Mouse (Mus musculus): ENCODE results near the gene Mylip. TPM values are rescaled to one million over a fixed set of nuclear protein-coding genes. Genes with fewer than 3 reads are reported as not detected.

The Mylip gene
- total and polyA plus RNA-seq, 3 experiments: 0.13 TPM; not detected in 2

- Histone ChIP-seq H3K4me3 (replicated peaks in 1 of 3; ENCODE audit: low read depth in 2 of 3, low read length in 2 of 3, poor library complexity in 1 of 3) (no peak overlapping the region), H3K4me2 (ENCODE audit: insufficient read depth, low read depth, poor library complexity, severe bottlenecking) (no peak overlapping the region), H3K27me3 (replicated peaks) (no peaks in the 10 kb centered on the region), H3K27ac (ENCODE audit: insufficient read depth, low read depth) (no peak overlapping the region), H3K9ac (ENCODE audit: insufficient read depth, low read depth) (no peak overlapping the region), H3K36me3 (replicated peaks in 1 of 2; ENCODE audit: control insufficient read depth in 1 of 2, insufficient read depth in 1 of 2, low read length in 1 of 2) (no peaks in the 10 kb centered on the region), H3K9me3 (replicated peaks; ENCODE audit: low read length) (no peaks in the 10 kb centered on the region), H3K79me2 (replicated peaks; ENCODE audit: control insufficient read depth, extremely low read depth, insufficient read depth, poor library complexity, severe bottlenecking) (no peaks in the 10 kb centered on the region), H3K4me1 (ENCODE audit: control insufficient read depth in 1 of 2, insufficient read depth in 2 of 2) (peaks cover 0 to 13% of the 10 kb centered on the region in 2 experiments; a peak in 2 of 4 replicates)
- no peak for TF ChIP-seq JUND (conservative IDR thresholded peaks at IDR 0.05; ENCODE audit: low read depth, low read length)
- TF ChIP-seq IRF4 (IDR thresholded peaks at IDR 0.05; ENCODE audit: low read depth, low read length): no peak
- TF ChIP-seq TCF12 (IDR thresholded peaks at IDR 0.05; ENCODE audit: low read depth, low read length): no peak
- no peak for TF ChIP-seq ZKSCAN1 (IDR thresholded peaks at IDR 0.05; ENCODE audit: borderline replicate concordance, low read depth, low read length)
- no peak for TF ChIP-seq CTCF (conservative IDR thresholded peaks at IDR 0.05 in 1 of 2, IDR thresholded peaks at IDR 0.05 in 1 of 2; ENCODE audit: low read depth in 2 of 2, low read length in 2 of 2)
- TF ChIP-seq HCFC1 (IDR thresholded peaks at IDR 0.05; ENCODE audit: low read depth, low read length): no peak
- TF ChIP-seq MXI1 (IDR thresholded peaks at IDR 0.05; ENCODE audit: low read depth, low read length): no peak
- no peak for TF ChIP-seq RAD21 (IDR thresholded peaks at IDR 0.05; ENCODE audit: low read depth, low read length)
- TF ChIP-seq ELF1 (IDR thresholded peaks at IDR 0.05; ENCODE audit: low read depth, low read length): no peak
- TF ChIP-seq GABPA (IDR thresholded peaks at IDR 0.05; ENCODE audit: insufficient replicate concordance, low read depth, low read length): no peak
- TF ChIP-seq POLR2A (IDR thresholded peaks at IDR 0.05; ENCODE audit: low read depth, low read length): no peak
- TF ChIP-seq POLR2AphosphoS2 (IDR thresholded peaks at IDR 0.05; ENCODE audit: low read depth, low read length): no peak
- TF ChIP-seq KAT2A (IDR thresholded peaks at IDR 0.05; ENCODE audit: insufficient replicate concordance, low read length): no peak
- no peak for TF ChIP-seq USF2 (conservative IDR thresholded peaks at IDR 0.05; ENCODE audit: low read depth, low read length)
- TF ChIP-seq CHD1 (IDR thresholded peaks at IDR 0.05; ENCODE audit: low read depth, low read length): no peak
- no peak for TF ChIP-seq ETS1 (conservative IDR thresholded peaks at IDR 0.05; ENCODE audit: low read depth, low read length)
- dilution Hi-C loops (cut with MboI; ENCODE audit: extremely low pct_ligation_motif_present, extremely low pct_unique_long_range_greater_than_20kb, low sequenced_read_pairs) (no loop called here), in situ Hi-C loops (cut with MboI; ENCODE audit: low pct_ligation_motif_present, low pct_unique_long_range_greater_than_20kb, low sequenced_read_pairs) (no loop called here)
- no peak for DNase-seq (ENCODE audit: extremely low read depth)
Measured at GRCm38 (mm10) chr13:45410936-45411335, 21.4 kb downstream of the Mylip start.

DNA sequence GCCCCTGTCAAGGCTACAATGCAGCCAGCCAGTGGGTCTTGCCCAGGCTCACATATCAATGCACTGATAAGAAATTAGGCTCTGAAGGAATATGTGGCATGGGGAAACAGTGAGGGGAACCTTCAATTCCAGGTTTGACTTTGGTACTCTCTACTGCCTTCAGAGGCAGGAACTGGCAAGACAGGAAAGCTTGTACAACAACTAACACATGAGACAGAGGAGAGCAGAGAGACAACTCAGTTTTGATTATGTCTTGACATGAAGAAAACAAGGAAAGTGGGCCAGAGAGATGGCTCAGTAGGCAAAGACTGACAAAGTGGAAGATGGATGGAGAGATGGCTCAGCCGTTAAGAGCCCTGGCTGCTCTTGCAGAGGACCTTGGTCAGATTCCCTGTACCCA, 23.5 kb downstream of the Mylip start:
- no peak for DNase-seq (ENCODE audit: extremely low read depth)
- TF ChIP-seq KAT2A (IDR thresholded peaks at IDR 0.05; ENCODE audit: insufficient replicate concordance, low read length): no peak
- no peak for TF ChIP-seq USF1 (IDR thresholded peaks at IDR 0.05; ENCODE audit: low read depth, low read length)
- no peak for TF ChIP-seq MAFK (IDR thresholded peaks at IDR 0.05; ENCODE audit: insufficient replicate concordance, low read length)
- TF ChIP-seq ZKSCAN1 (IDR thresholded peaks at IDR 0.05; ENCODE audit: borderline replicate concordance, low read depth, low read length): no peak
- TF ChIP-seq UBTF (IDR thresholded peaks at IDR 0.05; ENCODE audit: low read depth, low read length): no peak
- peaks cover 3% of the 10 kb centered on the region for H3K27me3 ChIP-seq (replicated peaks)
- H3K27ac ChIP-seq (ENCODE audit: insufficient read depth, low read depth): no peak overlapping the region
- H3K9me3 ChIP-seq (replicated peaks; ENCODE audit: low read length): no peaks in the 10 kb centered on the region
- no peak overlapping the region for H3K4me3 ChIP-seq (replicated peaks in 1 of 3; ENCODE audit: low read depth in 2 of 3, low read length in 2 of 3, poor library complexity in 1 of 3)
- no peak overlapping the region for H3K9ac ChIP-seq (ENCODE audit: insufficient read depth, low read depth)
- no peaks in the 10 kb centered on the region for H3K36me3 ChIP-seq (replicated peaks in 1 of 2; ENCODE audit: control insufficient read depth in 1 of 2, insufficient read depth in 1 of 2, low read length in 1 of 2)
- dilution Hi-C loops (cut with MboI; ENCODE audit: extremely low pct_ligation_motif_present, extremely low pct_unique_long_range_greater_than_20kb, low sequenced_read_pairs): no loop called here
- peaks cover 0 to 9% of the 10 kb centered on the region in 2 experiments; a peak in 2 of 4 replicates for H3K4me1 ChIP-seq (ENCODE audit: control insufficient read depth in 1 of 2, insufficient read depth in 2 of 2)
- no peak overlapping the region for H3K4me2 ChIP-seq (ENCODE audit: insufficient read depth, low read depth, poor library complexity, severe bottlenecking)
- H3K79me2 ChIP-seq (replicated peaks; ENCODE audit: control insufficient read depth, extremely low read depth, insufficient read depth, poor library complexity, severe bottlenecking): no peaks in the 10 kb centered on the region
- in situ Hi-C loops (cut with MboI; ENCODE audit: low pct_ligation_motif_present, low pct_unique_long_range_greater_than_20kb, low sequenced_read_pairs): no loop called here

All from CH12.LX (cell line).